Mouse (Mus musculus): ENCODE measurements around the gene Wdr89. TPM values are rescaled to one million over a fixed set of nuclear protein-coding genes. Genes with fewer than 3 reads are reported as not detected.

The Wdr89 gene
- polyA plus RNA-seq, 2 experiments: 8.9 to 11.3 TPM

GRCm38 (mm10) chr12:75678393-75678792 lies 9.1 kb upstream of the Wdr89 start:
- DNase-seq (ENCODE audit: low spot score): no peak
- H3K4me1 ChIP-seq (ENCODE audit: control insufficient read depth, insufficient read depth, low read length): no peaks in the 10 kb centered on the region
- H3K4me3 ChIP-seq (replicated peaks; ENCODE audit: low read length): no peak overlapping the region
- H3K9me3 ChIP-seq (ENCODE audit: control insufficient read depth, low read length): no peaks in the 10 kb centered on the region
- no peak overlapping the region for H3K27ac ChIP-seq (replicated peaks; ENCODE audit: low read depth, low read length)
- H3K36me3 ChIP-seq (ENCODE audit: control insufficient read depth, insufficient read depth, low read length): no peaks in the 10 kb centered on the region
- no peaks in the 10 kb centered on the region for H3K27me3 ChIP-seq (ENCODE audit: control insufficient read depth, insufficient read depth, low read length)
- no peak for ATAC-seq (ENCODE audit: low FRiP score, low read depth)
- H3K4me2 ChIP-seq (replicated peaks; ENCODE audit: low read depth, low read length, severe bottlenecking): no peak overlapping the region
- no peak for TF ChIP-seq POLR2A (IDR thresholded peaks at IDR 0.05; ENCODE audit: borderline replicate concordance, extremely low read depth, insufficient read depth, insufficient read length)
- 88% methylated on average over 4 of the region's 4 CpGs for WGBS
- H3K9ac ChIP-seq (ENCODE audit: low read depth, low read length, severe bottlenecking): no peak overlapping the region

DNA sequence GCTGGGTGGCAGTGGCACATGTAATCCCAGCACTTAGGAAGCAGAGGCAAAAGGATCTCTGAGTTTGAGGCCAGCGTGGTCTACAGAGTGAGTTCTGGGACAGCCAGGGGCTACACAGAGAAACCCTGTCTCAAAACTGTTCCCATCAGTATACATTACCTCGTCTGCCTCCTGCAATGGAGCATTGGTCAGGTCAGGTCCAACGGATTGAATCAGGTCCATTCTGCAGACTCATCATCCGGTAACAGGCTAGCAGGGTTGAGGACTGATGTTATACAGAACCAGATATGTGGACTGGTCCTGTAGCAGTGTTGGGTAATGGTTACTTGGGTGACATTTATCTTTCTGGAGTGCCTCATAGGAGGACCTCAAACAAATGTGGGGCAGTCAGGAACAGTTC lies 3.3 kb upstream of the Wdr89 start:
- no peak for ATAC-seq (ENCODE audit: low FRiP score, low read depth)
- 89% methylated on average over 4 of the region's 4 CpGs for WGBS
- no peaks in the 10 kb centered on the region for H3K9me3 ChIP-seq (ENCODE audit: control insufficient read depth, low read length)
- no peaks in the 10 kb centered on the region for H3K27me3 ChIP-seq (ENCODE audit: control insufficient read depth, insufficient read depth, low read length)
- H3K4me1 ChIP-seq (ENCODE audit: control insufficient read depth, insufficient read depth, low read length): peaks cover 6% of the 10 kb centered on the region; the same call in 1 of the 2 replicates
- H3K4me2 ChIP-seq (replicated peaks; ENCODE audit: low read depth, low read length, severe bottlenecking): no peak overlapping the region
- TF ChIP-seq POLR2A (IDR thresholded peaks at IDR 0.05; ENCODE audit: borderline replicate concordance, extremely low read depth, insufficient read depth, insufficient read length): no peak
- H3K4me3 ChIP-seq (replicated peaks; ENCODE audit: low read length): no peak overlapping the region
- no peak overlapping the region for H3K27ac ChIP-seq (replicated peaks; ENCODE audit: low read depth, low read length)
- DNase-seq (ENCODE audit: low spot score): no peak
- H3K9ac ChIP-seq (ENCODE audit: low read depth, low read length, severe bottlenecking): no peak overlapping the region
- H3K36me3 ChIP-seq (ENCODE audit: control insufficient read depth, insufficient read depth, low read length): no peaks in the 10 kb centered on the region

DNA sequence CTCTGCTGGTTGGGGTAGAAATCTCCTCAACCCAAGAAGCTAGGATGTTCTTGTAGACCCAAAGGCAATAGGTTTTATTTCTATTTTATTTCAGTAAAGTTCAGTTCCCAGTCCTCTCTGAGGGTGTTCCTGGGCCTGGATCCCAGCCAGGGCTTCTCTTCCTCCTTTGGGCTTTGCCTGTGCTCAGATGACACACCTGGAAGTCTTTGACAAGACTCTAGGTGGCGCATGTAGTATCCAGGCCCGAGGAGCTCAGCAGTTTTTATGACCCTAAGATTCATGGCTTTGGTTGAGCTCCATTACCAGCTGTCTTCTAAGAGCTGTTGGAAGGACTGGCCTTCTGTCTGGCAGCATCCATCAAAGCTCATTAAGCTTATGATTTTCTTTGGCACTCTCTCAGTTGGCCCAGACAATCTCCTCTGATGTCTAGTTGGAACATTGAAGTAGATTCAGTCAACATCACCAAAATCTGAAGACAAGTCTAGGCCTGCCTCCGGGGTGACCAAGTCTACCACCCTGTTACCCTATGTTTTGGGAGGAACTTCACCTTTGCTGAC lies 2.5 kb upstream of the Wdr89 start:
- Histone ChIP-seq H3K9ac (ENCODE audit: low read depth, low read length, severe bottlenecking) (no peak overlapping the region), H3K9me3 (ENCODE audit: control insufficient read depth, low read length) (no peaks in the 10 kb centered on the region), H3K27me3 (ENCODE audit: control insufficient read depth, insufficient read depth, low read length) (no peaks in the 10 kb centered on the region), H3K4me2 (replicated peaks; ENCODE audit: low read depth, low read length, severe bottlenecking) (no peak overlapping the region), H3K27ac (replicated peaks; ENCODE audit: low read depth, low read length) (no peak overlapping the region), H3K4me3 (replicated peaks; ENCODE audit: low read length) (no peak overlapping the region), H3K36me3 (ENCODE audit: control insufficient read depth, insufficient read depth, low read length) (no peaks in the 10 kb centered on the region), H3K4me1 (ENCODE audit: control insufficient read depth, insufficient read depth, low read length) (peaks cover 6% of the 10 kb centered on the region; the same call in 1 of the 2 replicates)
- ATAC-seq (ENCODE audit: low FRiP score, low read depth) (no peak), DNase-seq (ENCODE audit: low spot score) (no peak)
- no peak for TF ChIP-seq POLR2A (IDR thresholded peaks at IDR 0.05; ENCODE audit: borderline replicate concordance, extremely low read depth, insufficient read depth, insufficient read length)
- WGBS: 63% methylated on average over 3 of the region's 3 CpGs

DNA sequence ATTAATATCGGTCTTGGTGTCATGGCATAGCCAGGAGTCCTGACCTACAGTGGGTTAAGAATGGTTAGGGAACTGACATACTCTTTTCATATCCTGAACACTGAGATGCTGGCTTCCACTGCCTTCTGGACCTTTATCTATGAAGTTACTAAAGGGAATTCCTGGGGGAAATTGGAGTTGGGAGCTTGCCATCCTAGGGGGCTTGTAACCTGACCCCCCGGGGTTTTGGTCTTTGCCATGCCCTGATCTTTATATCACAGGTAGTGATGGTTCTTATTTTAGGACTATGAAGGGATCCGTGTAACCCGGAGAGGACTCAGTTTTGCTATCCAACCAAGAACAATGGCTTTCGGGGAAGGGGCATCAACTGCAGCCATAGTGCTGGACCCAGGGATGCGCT lies 1.3 kb upstream of the Wdr89 start:
- H3K4me1 ChIP-seq (ENCODE audit: control insufficient read depth, insufficient read depth, low read length): peaks cover 6% of the 10 kb centered on the region; the same call in 1 of the 2 replicates
- 0 out of 2 replicates have a peak overlapping the region, but pooled peaks have one; percentile 63 for H3K9ac ChIP-seq (ENCODE audit: low read depth, low read length, severe bottlenecking)
- H3K27ac ChIP-seq (replicated peaks; ENCODE audit: low read depth, low read length): no peak overlapping the region
- no peaks in the 10 kb centered on the region for H3K9me3 ChIP-seq (ENCODE audit: control insufficient read depth, low read length)
- DNase-seq (ENCODE audit: low spot score) (no peak), ATAC-seq (ENCODE audit: low FRiP score, low read depth) (no peak)
- H3K4me3 ChIP-seq (replicated peaks; ENCODE audit: low read length): peak overlapping the region; percentile 64
- no peaks in the 10 kb centered on the region for H3K27me3 ChIP-seq (ENCODE audit: control insufficient read depth, insufficient read depth, low read length)
- H3K36me3 ChIP-seq (ENCODE audit: control insufficient read depth, insufficient read depth, low read length): no peaks in the 10 kb centered on the region
- TF ChIP-seq POLR2A (IDR thresholded peaks at IDR 0.05; ENCODE audit: borderline replicate concordance, extremely low read depth, insufficient read depth, insufficient read length): no peak
- H3K4me2 ChIP-seq (replicated peaks; ENCODE audit: low read depth, low read length, severe bottlenecking): peak overlapping the region; percentile 54
- 91% methylated on average over 6 of the region's 6 CpGs for WGBS

- under 1% methylated on average over 9 of the region's 9 CpGs for WGBS
- peak overlapping the region; percentile 64 for H3K4me3 ChIP-seq (replicated peaks; ENCODE audit: low read length)
- H3K4me2 ChIP-seq (replicated peaks; ENCODE audit: low read depth, low read length, severe bottlenecking): peak overlapping the region; percentile 61
- H3K27ac ChIP-seq (replicated peaks; ENCODE audit: low read depth, low read length): peak overlapping the region; percentile 84
- DNase-seq (ENCODE audit: low spot score): no peak
- no peaks in the 10 kb centered on the region for H3K36me3 ChIP-seq (ENCODE audit: control insufficient read depth, insufficient read depth, low read length)
- H3K27me3 ChIP-seq (ENCODE audit: control insufficient read depth, insufficient read depth, low read length): no peaks in the 10 kb centered on the region
- no peaks in the 10 kb centered on the region for H3K9me3 ChIP-seq (ENCODE audit: control insufficient read depth, low read length)
- ATAC-seq (ENCODE audit: low FRiP score, low read depth): no peak; the same call in none of the 2 replicates
- peaks cover 6% of the 10 kb centered on the region; the same call in 1 of the 2 replicates for H3K4me1 ChIP-seq (ENCODE audit: control insufficient read depth, insufficient read depth, low read length)
- TF ChIP-seq POLR2A (IDR thresholded peaks at IDR 0.05; ENCODE audit: borderline replicate concordance, extremely low read depth, insufficient read depth, insufficient read length): no peak
- H3K9ac ChIP-seq (ENCODE audit: low read depth, low read length, severe bottlenecking): peak overlapping the region; percentile 72
These were observed 450 bp downstream of the Wdr89 start for GRCm38 (mm10) chr12:75668916-75669257.

Data from limb, embryonic 14.5 days (tissue).